Mouse (Mus musculus): ENCODE measurements around the gene Gm16503.
"Not testable (repeated sequence)": the region's sequence is repeated elsewhere in the genome, so short reads cannot be mapped to it uniquely, and the experiment has no call there.

Gene Gm16503

DNA sequence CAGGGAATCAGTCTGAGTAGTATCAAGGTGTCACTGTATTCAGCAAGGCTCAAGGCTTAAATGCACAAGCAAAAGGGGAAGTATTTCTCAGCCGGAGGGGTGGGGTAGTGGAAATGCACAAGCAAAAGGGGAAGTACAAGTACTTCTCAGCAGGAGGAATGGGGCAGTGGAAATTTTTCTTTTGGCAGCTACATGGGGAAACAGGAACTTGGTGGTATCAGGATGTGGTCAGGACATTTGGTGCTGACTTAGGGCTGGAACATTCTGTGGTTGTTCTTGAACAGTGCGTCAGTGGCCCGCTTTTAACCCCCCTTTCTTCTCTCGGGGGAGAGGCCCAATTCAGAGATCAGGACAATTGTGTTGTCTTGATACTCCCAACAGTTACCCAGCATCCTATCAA, 39.4 kb downstream of the Gm16503 start:
- in situ Hi-C loops (cut with MboI; ENCODE audit: low pct_unique_long_range_greater_than_20kb in 1 of 2, low sequenced_read_pairs in 2 of 2, unreplicated experiment in 1 of 2), result not testable (repeated sequence)

DNA sequence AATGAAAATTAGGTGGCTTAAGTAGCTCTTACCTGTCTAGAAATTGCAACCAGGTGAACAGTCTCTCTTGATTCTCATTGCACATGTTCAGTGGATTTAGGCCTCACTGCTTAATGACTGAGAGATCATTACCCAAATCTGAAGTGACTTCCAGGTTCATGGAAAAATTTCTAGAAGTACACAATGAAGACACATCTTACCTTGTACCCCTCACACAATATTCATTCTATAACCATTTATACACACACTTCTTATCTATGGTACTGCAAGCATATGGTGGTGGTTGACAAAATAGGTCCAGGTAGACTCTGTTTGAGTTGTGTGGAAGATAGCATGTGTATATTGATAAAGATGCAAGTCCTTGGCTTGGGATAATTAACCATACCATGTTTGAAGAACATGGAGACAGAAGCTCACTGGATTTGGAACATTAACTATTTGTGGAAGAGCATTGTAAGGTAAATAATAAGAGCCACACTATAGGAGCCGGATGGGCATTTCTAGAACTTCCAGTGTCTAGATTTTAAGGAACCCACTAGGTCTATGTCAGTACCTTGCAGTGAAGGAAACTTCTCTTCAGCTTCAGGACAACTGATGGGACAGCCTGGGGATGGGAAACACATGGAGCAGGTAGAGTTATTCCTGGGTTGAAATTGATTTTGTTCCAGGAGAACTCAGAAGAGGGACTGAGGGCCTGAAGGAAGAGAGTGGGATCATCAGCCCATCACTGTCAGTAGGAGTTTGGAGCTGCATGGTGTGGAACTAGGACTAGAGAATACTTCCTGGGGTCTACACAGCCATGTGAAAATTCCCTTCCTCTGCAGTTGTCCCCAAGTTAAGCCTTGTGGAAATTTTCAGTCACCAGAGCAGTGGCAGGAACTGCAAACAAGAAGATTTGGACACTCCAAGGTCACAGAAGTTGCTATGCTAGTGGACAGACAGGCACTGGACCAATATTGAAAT, 46.8 kb downstream of the Gm16503 start:
- in situ Hi-C loops (cut with MboI; ENCODE audit: low pct_unique_long_range_greater_than_20kb in 1 of 2, low sequenced_read_pairs in 2 of 2, unreplicated experiment in 1 of 2), result loop anchor here (5.0 kb wide), 2 partner anchors 59 to 64 kb away; no protein-coding TSS in a partner anchor

Data from mouse embryonic stem cell (cell line).